Mouse (Mus musculus) liver, postnatal 0 days (tissue): ENCODE data around the gene Sptbn4.

Experiments used
- CTCF ChIP-seq: sonication (generic); IDR thresholded peaks from 2 replicates; pipeline ENCODE4 v1.5.1; 2016; ENCODE audit warnings: antibody characterized with exemption, low read depth
- EP300 ChIP-seq: IDR thresholded peaks from 2 replicates; pipeline ENCODE4 v1.6.1; 2016; ENCODE audit warnings: antibody characterized with exemption, low read depth, mild to moderate bottlenecking

- TF ChIP-seq CTCF, result no peak
- TF ChIP-seq EP300, result no peak
Measured at GRCm38 (mm10) chr7:27361283-27361946, 86.1 kb downstream of the Sptbn4 start.
